Comparison of ENCODE assay signal across 13 mouse cellular contexts in the genomic region with DNA sequence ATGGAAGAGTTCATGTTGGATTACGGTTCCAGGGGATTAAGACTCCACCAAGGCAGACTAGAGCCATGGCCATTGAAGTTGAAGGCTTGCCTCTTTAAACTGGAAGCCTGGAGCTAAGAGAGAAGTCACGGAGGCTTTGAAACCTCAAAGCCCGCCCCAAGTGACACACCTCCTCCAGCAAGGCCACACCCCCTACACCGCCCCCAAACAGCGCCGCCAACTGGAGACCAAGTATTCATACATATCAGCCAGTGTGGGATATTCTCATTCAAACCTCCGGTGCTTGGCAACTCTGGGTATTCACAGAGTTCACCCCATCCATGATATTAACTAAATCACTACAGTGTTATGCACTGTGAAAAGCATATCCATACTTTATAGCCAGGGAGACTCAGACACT.
"Had no signal": no experiment of that assay in that cellular context is flagged by ENCODE, and none has a peak within 500 bp of the region (broad histone marks: within the 10 kb centered on the region; RNA-seq: fewer than 3 reads in every experiment).

No protein-coding gene starts in this region.

- H3K27me3 ChIP-seq: limb, embryonic 15.5 days; liver, embryonic 13.5 days; midbrain, embryonic 13.5 days; neural tube, embryonic 12.5 days had no signal

- H3K36me3 ChIP-seq: limb, embryonic 15.5 days; liver, embryonic 13.5 days; midbrain, embryonic 13.5 days; neural tube, embryonic 12.5 days had no signal

- H3K27ac ChIP-seq: left cerebral cortex, adult 2 months; liver, embryonic 13.5 days; midbrain, embryonic 13.5 days; neural tube, embryonic 12.5 days had no signal

- H3K4me3 ChIP-seq: left cerebral cortex, adult 2 months; limb, embryonic 15.5 days; liver, embryonic 13.5 days; midbrain, embryonic 13.5 days; neural tube, embryonic 12.5 days had no signal

- H3K9me3 ChIP-seq: limb, embryonic 15.5 days; liver, embryonic 13.5 days; midbrain, embryonic 13.5 days; neural tube, embryonic 12.5 days had no signal

- H3K4me2 ChIP-seq: limb, embryonic 15.5 days; liver, embryonic 13.5 days; midbrain, embryonic 13.5 days; neural tube, embryonic 12.5 days had no signal

- ATAC-seq: inflammation-experienced regulatory T-cells, adult 6 months; intestine, postnatal 0 days; lung, postnatal 0 days; midbrain, embryonic 13.5 days had no signal

- H3K4me1 ChIP-seq: liver, embryonic 13.5 days had no signal

- DNase-seq: kidney, adult 8-10 months; kidney, postnatal 25 days; liver, embryonic 13.5 days; lung, adult 18-20 months; spleen, adult 18-20 months; thymus, postnatal 36 days had no signal

- H3K9ac ChIP-seq: limb, embryonic 15.5 days; liver, embryonic 13.5 days; midbrain, embryonic 13.5 days; neural tube, embryonic 12.5 days had no signal
